Mouse (Mus musculus): ENCODE data around the gene Ep400.
"Not testable (repeated sequence)": the region's sequence is repeated elsewhere in the genome, so short reads cannot be mapped to it uniquely, and the experiment has no call there.

Ep400 gene

DNA sequence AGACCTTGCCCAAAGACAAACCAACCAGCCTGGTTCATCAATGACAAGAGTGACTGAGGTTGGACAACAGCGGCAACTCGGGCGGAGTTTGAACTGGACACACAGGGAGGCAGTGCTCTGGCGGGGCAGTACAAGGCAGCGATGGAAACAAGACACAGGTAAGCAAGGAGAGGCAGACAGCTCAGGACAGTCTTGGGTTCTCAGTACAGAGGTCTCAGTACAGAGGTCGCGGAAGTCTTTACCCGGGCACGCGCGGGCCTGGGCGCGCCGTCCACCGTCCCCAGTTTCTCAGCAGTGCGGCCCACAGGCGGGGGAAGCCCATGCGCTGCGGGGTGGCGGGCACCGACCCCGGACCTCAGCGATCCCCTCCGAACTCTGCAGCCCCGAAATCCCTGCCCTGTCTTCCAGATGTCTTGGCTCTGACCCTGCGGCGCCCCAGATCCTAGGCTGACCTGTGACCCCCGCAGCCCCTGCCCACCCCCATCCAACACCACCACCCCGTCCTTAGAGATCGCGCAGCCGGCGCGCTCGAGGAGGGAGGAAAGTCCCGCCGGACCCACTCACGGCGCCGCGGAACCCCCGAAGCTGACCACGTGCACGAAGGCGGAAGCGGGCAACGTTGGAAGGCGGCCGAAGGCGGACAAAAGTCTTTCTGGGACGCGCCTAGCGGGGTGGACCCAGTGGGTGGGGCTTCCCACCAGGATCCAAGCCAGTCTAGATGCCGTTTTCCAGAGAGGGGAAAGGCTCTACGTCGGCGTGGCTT is 9.7 kb upstream of the Ep400 start, which contains the start of gene Pus1:
Pus1 (minus strand) TSS at position 662 of the 763 bp plus-strand sequence.
- peak; percentile 89 for DNase-seq (ENCODE audit: low spot score in 2 of 2)

DNA sequence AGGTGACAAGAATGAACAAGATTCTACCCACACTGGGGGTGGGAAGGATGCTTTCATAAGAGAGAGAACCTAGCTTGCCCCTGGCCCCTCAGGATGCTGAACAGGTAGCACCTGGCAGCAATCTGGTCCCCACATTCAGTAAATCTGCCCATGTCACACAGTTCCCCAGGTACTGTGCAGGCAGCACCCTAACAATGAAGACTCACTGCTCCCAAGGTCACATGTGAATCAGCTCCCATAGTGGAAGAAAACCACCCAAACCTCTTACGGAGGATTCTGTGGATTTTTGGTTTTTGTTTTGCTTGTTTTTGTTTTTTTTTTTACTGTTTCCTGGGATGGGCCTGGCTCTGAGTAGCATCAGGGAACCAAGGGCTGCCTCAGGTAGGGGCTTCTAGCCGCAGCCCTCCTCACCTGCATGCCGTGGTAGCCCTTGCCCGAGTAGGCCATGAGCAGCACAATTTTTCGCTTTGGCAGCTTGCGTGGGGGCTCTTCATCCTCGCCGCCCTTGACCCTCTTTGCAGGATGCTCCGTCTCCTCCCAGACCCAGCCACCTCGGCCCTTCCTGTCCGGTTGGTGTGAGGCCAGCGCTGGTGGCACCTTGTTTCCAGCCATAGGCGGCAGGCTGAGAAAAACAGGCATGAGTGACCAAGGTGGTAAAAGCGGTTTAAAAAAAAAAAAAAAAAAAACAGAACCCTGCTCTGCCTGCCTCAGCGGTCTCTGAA is 8.9 kb upstream of the Ep400 start:
- DNase-seq (ENCODE audit: low spot score in 2 of 2), result no peak

DNA sequence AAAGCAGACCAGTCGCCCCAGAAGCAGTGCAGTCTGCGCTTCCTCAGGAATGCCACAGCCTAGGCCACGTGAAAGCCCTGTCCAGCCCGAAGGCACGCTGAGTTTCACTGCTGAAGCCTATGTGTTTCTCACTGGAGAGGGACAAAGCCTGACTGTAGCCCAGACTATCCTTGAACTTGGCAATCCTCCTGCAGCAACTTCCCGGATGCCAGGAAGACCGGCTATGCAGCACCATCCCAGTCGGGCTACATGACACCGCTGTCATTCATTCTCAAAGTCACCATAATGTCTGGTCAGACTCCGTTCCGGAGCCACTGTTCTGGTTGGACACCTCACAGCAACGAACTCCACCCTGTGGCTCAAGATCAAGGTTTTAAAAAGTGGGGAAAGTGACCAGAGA is 7.7 kb upstream of the Ep400 start:
- no peak for DNase-seq (ENCODE audit: low spot score in 2 of 2)

DNA sequence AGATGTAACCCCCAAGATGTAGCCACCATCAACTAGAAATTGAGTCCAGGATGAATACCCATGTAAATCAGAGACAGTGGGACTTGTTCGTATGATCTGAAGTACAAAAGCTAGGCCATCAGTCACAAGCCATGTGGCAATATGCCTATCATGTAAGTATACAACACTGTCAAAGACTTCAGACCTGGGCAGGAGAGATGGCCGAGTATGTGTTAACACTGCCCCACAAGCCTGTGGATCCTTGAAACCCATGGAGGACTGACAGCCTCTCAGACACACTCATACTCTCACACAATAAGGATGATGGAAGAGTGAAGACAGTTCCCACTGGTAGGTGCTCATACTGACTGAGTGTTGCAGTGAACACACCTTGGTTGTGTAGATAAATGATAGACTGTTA is 5.6 kb upstream of the Ep400 start:
- DNase-seq (ENCODE audit: low spot score in 2 of 2), result no peak

DNA sequence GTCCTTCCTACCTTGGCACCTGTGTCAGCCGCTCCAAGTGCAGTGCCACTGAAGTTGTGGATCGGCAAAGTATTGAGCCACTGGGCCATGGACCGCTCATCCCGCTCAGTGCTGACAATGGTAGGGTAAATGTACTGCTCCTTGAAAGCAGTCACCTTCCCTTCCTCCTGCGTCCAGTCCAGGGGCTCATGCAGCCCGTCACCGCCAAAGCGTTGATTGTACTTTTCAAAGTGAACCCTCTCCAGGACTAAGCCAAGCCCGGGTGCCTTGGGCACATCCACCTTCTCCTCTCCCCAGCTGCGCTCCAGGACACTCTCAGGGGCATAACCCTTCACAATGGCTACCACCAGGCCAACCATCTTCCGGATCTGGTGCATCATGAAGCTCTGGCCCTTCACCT is 4.0 kb upstream of the Ep400 start:
- DNase-seq (ENCODE audit: low spot score in 2 of 2), result no peak

DNA sequence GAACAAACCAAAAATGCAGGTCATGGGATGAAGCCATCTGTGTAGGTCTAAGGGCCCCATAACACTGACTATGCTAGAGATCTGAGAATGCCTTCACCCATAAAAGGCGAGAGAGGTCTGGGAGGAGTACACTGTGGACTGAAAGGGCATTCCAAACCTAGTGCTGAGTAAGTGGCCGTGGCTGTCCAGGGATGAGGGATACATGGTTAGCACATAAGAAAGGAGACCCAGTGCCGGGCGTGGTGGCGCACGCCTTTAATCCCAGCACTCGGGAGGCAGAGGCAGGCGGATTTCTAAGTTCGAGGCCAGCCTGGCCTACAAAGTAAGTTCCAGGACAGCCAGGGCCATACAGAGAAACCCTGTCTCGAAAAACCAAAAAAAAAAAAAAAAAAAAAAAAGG is 2.4 kb upstream of the Ep400 start:
- not testable (repeated sequence) for DNase-seq (ENCODE audit: low spot score in 2 of 2)

DNA sequence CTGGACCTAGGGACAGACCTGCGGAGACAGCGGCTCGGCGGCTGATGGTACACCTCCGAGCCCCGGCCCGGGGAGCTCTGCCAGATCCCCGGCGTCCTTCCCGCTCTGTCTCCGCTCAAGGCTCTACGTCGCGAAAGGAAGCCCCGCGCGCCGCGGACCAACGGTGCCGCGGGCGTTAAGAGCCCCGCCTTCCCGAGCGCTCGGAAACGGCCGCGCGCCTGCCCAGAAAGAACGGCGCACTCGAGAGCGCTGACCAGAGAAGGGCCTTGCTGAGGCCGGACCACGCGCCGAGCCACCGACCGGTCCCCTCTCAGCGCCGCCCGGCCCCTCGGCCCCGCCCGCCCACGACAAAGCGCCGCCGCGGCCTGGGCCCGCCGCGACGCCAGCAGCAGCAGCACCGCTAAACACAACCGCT is 479 bp downstream of the Ep400 start:
- peak in 1 of 2 experiments; percentile 31 for DNase-seq (ENCODE audit: low spot score in 2 of 2)

DNA sequence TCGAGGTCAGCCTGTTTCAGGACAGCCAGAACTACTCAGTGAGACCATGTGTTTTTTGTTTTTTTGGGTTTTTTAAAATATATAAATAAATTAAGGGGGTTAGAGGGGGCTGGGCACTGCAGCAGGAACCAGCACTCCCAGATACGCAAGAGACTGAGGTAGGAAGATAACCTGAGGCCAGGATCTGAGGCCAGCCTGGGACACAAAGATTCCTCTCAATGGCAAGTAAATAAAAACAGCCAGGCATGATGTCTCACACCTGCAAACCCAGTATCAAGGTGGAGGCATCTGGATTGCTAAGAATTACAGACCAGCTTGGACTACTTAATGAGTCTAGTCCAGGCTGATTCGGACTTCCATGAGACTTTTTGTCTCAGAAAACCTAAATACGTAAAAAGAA is 1.2 kb downstream of the Ep400 start:
- no peak for DNase-seq (ENCODE audit: low spot score in 2 of 2)

DNA sequence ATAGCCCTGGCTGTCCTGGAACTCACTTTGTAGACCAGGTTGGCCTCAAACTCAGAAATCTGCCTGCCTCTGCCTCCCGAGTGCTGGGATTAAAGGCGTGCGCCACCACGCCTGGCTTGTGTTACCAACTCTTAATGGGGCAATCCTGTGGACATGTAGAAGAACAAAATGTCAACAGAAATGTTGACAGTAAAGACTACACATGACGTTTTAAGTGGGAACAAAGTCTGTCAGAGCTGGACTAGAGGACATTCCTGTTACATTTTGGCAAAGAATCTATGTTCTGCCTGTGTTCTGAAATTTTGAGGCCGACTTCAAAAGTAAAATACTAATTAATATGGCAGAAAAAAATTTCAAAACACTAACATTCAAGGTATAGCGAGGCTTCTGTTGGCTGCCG is 6.6 kb downstream of the Ep400 start:
- DNase-seq (ENCODE audit: low spot score in 2 of 2), result no peak

DNA sequence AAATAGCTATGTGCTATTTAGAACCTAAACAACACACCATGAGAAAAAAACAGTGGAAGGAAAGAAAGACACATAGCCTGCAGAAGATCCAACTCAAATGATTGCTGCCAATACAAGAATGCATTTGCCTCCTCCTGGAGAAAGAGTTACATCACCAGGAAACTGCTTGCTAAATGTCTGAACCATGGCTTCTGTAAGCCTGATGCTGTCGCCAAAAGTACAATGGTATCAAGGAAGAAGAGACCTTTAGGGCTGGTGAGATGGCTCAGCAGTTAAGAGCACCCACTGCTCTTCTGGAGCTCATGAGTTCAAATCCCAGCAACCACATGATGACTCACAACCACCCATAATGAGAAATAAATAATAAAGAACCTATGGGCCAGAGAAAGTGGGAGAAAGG is 25.5 kb downstream of the Ep400 start:
- no peak for DNase-seq (ENCODE audit: low spot score in 2 of 2)

DNA sequence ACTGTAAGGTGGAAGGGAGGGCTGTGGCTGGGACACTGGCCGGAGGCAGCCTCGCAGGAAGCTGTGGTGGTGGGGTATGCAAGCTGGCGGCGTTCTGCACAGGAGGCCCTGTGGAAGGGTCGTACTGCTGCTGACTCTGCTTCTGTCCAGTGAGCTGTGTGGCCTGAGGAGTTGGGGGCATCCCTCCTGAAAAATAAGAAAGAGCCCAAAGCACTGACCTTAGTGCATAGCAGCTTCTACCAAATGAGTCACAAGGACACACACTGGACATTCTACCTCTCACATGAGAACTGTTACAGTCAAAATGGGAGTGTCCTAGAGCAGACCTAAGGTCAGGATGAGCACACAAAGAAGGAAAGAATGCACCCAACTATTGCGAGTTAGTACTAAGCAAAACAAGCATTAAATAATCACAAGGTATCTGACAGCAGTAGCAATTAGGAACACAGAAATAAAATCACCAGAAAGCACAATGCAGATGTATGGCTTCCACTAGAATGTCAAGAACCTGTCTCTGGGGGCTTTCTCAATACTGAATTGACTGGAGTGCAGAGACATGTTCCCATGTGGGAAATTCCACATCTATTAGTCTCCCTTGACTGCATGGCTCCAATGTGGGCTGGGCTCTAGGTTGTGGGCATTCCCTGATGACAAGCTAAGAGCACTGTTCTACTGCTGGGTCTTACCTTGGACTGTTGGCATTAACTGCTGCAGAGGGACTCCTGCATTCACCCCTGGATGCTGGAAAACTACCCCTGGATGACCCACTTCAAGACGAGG is 30.8 kb downstream of the Ep400 start:
- no peak for DNase-seq (ENCODE audit: low spot score in 2 of 2)

DNA sequence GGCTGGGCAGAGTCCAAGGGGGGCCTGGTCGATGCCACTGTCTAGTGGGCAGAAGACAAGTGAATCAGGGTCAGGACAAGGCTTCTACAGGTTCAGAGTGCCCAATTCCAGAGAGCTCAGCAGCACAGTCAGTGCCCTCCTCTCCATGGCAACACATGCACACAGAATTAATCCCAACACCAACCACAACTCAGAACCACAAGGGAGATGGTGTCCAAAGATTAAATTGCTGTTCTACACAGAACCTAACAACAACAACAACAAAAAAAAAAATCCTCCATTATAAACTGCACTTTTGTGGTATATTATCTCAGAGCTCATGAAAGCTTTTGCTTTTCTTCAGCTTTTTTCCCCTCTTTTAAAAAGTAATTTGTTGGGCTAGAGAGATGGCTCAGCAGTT is 34.9 kb downstream of the Ep400 start:
- no peak for DNase-seq (ENCODE audit: low spot score in 2 of 2)

DNA sequence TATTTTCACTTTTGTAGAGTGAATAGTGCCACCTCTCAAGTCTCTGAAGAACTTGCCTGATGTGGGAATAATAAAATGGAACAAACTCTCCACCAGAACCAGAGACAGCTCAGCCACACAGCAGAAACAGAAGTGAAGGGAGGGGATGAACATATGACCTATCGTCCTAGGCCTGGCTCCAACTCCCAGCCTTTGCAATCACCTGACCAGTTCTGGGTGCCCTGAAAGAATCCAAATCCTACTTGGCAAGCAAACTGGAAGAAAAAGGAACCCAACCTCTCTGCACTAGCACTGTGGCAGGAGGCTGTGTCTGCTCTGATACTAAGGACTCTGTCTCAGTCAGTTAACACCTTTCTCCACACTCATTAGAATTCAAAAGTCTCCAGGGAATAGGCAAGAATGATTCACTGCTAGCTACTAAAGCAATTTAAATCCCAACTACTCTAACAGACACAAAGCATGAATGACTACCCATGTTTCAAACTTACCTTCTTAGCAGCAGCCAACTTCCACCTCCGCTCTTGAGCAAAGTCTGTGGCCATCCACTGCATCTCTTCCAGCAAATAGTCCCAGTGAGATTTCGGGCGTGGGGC is 37.2 kb downstream of the Ep400 start:
- DNase-seq (ENCODE audit: low spot score in 2 of 2), result no peak

DNA sequence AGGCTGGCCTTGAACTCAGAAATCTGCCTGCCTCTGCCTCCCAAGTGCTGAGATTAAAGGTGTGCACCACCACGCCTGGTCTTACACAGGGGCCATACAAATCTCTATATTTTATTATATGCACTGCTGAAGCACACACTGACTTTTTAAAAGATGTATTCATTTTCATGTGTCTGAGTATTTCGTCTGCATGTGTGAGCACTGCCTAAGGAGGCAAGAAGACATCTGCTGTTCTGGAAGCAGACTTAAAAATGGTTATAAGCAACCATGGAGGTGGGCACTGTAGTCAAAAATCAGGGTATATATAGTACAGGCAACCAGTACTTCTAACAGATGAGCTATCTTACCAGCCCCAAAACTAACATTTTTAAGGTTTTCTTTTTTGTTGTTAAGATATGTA is 39.3 kb downstream of the Ep400 start:
- DNase-seq (ENCODE audit: low spot score in 2 of 2), result no peak

DNA sequence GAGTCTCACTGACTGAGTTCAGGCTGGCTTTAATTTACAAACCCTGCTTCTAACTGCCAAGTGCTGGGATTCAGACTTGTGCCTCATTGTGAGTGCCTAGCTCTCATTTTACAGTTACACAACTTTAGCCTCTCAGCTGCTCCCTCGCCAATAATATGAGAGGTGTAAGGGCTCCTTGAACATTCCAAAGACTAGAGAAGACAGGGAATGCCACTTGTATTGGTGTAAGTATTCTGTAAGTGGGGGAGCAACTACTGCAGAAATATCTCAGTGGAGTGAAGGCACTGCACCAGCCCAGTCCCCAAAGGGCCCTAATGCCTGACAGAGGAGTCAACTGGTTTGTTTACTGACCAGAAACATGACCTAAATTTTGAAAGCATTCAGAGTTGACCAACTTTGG is 42.7 kb downstream of the Ep400 start:
- no peak for DNase-seq (ENCODE audit: low spot score in 2 of 2)

DNA sequence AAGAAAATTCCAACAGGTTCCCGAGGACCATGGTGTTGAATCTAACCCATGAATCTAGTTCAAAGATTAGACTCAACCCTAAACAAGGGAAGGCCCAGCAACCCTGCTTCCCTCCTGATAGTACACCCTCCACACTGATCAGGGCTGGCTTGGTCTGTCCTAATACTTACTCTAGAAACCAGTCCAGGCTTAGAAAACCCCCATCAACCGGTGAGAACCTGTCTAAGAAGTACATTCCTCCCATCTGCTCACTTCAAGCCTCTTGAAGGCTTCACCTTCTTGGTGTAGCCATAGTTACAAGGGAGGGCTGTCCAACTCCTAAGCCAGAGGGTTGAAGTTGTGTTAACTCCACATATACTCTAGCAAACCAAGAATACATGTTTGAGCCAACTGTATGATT is 47.0 kb downstream of the Ep400 start:
- DNase-seq (ENCODE audit: low spot score in 2 of 2), result no peak

DNA sequence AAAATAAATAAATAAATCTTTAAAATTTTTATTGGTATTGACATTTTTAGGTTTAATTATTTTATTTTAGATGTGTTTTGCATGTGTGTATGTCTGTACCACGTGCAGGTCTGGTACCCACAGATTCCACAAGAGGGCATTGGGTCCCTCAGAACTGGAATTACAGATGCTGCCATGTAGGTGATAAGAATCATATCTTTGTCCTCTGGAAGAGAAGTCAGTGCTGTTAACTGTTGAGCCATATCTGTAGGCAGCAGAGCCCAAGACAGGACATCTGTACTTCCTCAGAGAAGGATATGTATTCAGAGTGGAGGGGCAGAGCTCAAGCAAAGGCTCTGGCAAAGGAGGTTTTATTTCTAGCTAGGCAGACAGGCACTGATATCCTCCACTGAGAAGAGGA is 49.1 kb downstream of the Ep400 start:
- not testable (repeated sequence) for DNase-seq (ENCODE audit: low spot score in 2 of 2)

DNA sequence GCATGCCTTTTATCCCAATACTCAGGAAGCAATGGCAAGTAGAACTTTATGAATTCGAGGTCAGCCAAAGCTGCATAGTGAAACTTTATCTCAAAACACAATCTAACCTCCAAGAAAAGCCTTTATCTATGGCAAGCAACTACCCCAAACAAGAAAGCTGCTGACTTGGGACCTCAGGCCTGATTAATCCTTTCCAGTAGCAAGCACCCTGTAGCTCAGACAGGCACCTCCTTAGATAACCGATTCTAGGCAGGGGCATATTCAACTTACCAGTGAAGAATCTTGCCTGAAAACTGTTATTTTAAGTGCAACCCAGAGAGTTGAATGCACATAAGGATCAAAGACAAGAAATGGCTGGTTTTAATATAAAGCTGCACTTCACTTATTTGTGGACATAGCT is 59.1 kb downstream of the Ep400 start:
- no peak for DNase-seq (ENCODE audit: low spot score in 2 of 2)

DNA sequence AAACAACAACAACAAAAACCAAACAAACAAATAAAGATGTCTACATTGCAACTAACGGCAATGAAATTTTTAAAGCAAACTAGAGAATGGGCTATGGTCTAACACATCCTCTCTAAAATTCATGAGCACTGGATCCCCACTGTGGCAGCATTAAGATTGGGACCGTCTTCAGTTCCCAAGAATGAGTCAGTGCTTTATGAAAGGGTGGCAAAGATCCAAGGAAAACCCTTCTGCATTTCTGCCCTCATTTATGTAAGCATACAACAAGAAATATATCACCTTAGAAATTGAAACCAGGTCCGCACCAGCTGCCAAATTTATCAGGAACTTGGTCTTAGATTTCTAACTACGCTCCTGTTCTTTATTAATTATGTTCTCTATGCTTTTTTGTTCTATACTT is 61.3 kb downstream of the Ep400 start:
- DNase-seq (ENCODE audit: low spot score in 2 of 2), result no peak

DNA sequence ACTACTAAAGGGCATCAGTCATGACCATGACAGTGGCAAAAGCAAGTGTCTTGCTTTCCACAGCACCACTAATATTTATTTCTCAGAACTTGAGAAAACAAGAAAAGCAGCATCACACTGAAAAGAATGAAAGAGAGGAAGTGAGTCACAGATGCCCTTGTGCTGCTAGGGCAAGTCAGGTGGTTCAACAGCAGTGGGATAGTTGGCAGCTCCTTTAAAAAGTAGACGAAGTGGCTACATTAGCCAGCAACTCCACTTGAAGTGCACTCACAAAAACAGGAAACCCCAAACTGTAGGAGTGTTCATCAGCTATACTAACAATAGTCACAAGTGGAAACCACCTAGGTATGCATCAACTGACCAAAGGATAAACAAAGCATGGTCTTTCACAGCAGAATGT is 66.5 kb downstream of the Ep400 start:
- DNase-seq (ENCODE audit: low spot score in 2 of 2), result no peak

DNA sequence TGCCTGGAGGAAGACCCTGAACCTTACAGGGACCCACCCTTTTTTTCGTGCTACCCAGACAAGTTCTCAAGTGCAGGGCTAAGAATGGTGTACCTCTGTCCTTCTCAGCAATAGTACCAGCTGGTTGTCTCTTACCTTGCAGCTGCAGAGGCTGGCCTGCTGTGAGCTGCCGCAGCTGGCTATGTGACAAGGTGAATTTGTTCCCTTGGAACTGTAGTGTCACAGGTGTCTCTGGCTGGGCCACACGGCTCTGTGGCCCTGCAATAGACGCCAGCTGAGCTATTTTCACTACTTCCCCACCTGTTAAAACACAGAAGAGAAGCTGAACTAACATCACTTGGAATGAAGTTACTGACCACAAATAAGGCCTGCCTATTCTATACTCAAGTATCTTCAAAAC is 71.9 kb downstream of the Ep400 start:
- DNase-seq (ENCODE audit: low spot score in 2 of 2), result no peak

DNA sequence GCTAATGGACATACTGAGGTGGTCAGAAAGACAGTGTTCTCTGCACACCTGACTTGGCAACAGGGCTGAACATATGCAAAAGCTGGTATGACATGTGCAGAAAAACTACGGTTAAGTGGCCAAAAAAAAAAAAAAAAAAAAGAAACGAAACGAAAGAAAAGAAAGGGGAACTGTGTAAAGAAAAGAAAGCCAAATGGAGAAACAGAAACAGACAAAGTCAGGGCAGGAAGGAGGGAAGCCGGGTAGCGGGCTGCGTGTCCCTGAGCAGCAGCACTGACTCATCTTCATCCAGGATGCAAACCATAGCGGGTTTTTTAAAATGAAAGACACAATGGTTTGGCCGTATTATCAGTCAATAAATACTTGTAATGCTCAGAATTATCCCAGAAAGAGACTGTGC is 88.5 kb downstream of the Ep400 start:
- no peak for DNase-seq (ENCODE audit: low spot score in 2 of 2)

Data from frontal cortex, postnatal 25 days (tissue).